Mouse (Mus musculus): ENCODE results near the gene Abca17. TPM values are rescaled to one million over a fixed set of nuclear protein-coding genes. Genes with fewer than 3 reads are reported as not detected.

Gene Abca17
- total RNA-seq (2014; fragmentation: Nextera tagmentation) (not detected in 2 replicates), total RNA-seq (2017) (not detected in 2 replicates)

- ATAC-seq (replicated peaks; ENCODE audit: poor library complexity, severe bottlenecking): peak; percentile 65
These were observed at the start of gene Abca17 for GRCm38 (mm10) chr17:24350926-24351759. Gene Abca17, minus strand, starts transcription at chr17:24351068.

GRCm38 (mm10) chr17:24394456-24394855 is 43.6 kb upstream of the Abca17 start:
- no peak for ATAC-seq (replicated peaks; ENCODE audit: poor library complexity, severe bottlenecking)

- ATAC-seq (replicated peaks; ENCODE audit: poor library complexity, severe bottlenecking): no peak
These were observed 42.7 kb upstream of the Abca17 start for GRCm38 (mm10) chr17:24393527-24393926.

GRCm38 (mm10) chr17:24391149-24391548 is 40.3 kb upstream of the Abca17 start:
- ATAC-seq (replicated peaks; ENCODE audit: poor library complexity, severe bottlenecking): peak; percentile 50; the same call in 1 of the 2 replicates

GRCm38 (mm10) chr17:24389865-24390264 is 39.0 kb upstream of the Abca17 start:
- ATAC-seq (replicated peaks; ENCODE audit: poor library complexity, severe bottlenecking): 0 out of 2 replicates have a peak, but pooled peaks have one; percentile 35

- ATAC-seq (replicated peaks; ENCODE audit: poor library complexity, severe bottlenecking): no peak
These were observed 37.8 kb upstream of the Abca17 start for GRCm38 (mm10) chr17:24388711-24389110.

GRCm38 (mm10) chr17:24383789-24384188 is 32.9 kb upstream of the Abca17 start:
- ATAC-seq (replicated peaks; ENCODE audit: poor library complexity, severe bottlenecking): no peak

- no peak for ATAC-seq (replicated peaks; ENCODE audit: poor library complexity, severe bottlenecking)
These were observed 27.6 kb upstream of the Abca17 start for GRCm38 (mm10) chr17:24378496-24378895.

GRCm38 (mm10) chr17:24375886-24376285 is 25.0 kb upstream of the Abca17 start:
- ATAC-seq (replicated peaks; ENCODE audit: poor library complexity, severe bottlenecking): no peak

GRCm38 (mm10) chr17:24375094-24375712 is 24.3 kb upstream of the Abca17 start:
- ATAC-seq (replicated peaks; ENCODE audit: poor library complexity, severe bottlenecking): no peak

GRCm38 (mm10) chr17:24365863-24366262 is 15.0 kb upstream of the Abca17 start:
- no peak for ATAC-seq (replicated peaks; ENCODE audit: poor library complexity, severe bottlenecking)

- no peak for ATAC-seq (replicated peaks; ENCODE audit: poor library complexity, severe bottlenecking)
These were observed 13.6 kb upstream of the Abca17 start for GRCm38 (mm10) chr17:24364461-24364860.

- no peak for ATAC-seq (replicated peaks; ENCODE audit: poor library complexity, severe bottlenecking)
These were observed 11.7 kb upstream of the Abca17 start for GRCm38 (mm10) chr17:24362527-24362926.

GRCm38 (mm10) chr17:24361291-24361690 is 10.4 kb upstream of the Abca17 start:
- ATAC-seq (replicated peaks; ENCODE audit: poor library complexity, severe bottlenecking): no peak

GRCm38 (mm10) chr17:24360841-24361240 is 10.0 kb upstream of the Abca17 start:
- ATAC-seq (replicated peaks; ENCODE audit: poor library complexity, severe bottlenecking): no peak

- peak; percentile 62; the same call in 1 of the 2 replicates for ATAC-seq (replicated peaks; ENCODE audit: poor library complexity, severe bottlenecking)
These were observed 9.0 kb upstream of the Abca17 start for GRCm38 (mm10) chr17:24359903-24360302.

- ATAC-seq (replicated peaks; ENCODE audit: poor library complexity, severe bottlenecking): no peak
These were observed 8.1 kb upstream of the Abca17 start for GRCm38 (mm10) chr17:24359006-24359405.

GRCm38 (mm10) chr17:24355284-24355683 is 4.4 kb upstream of the Abca17 start:
- no peak for ATAC-seq (replicated peaks; ENCODE audit: poor library complexity, severe bottlenecking)

GRCm38 (mm10) chr17:24353960-24354359 is 3.1 kb upstream of the Abca17 start:
- no peak for ATAC-seq (replicated peaks; ENCODE audit: poor library complexity, severe bottlenecking)

- 0 out of 2 replicates have a peak, but pooled peaks have one; percentile 3 for ATAC-seq (replicated peaks; ENCODE audit: poor library complexity, severe bottlenecking)
These were observed 1.7 kb upstream of the Abca17 start for GRCm38 (mm10) chr17:24352370-24353194.

Measured in granulocyte monocyte progenitor cell, adult 5-6 weeks (primary cell).